Mouse (Mus musculus) spleen, postnatal 0 days (tissue): ENCODE measurements around the gene Psmd1. TPM values are rescaled to one million over a fixed set of nuclear protein-coding genes. Genes with fewer than 3 reads are reported as not detected.

Experiments used
- polyA plus RNA-seq: library from polyadenylated mRNA; unstranded; fragments of >200 nt; fragmentation: Nextera tagmentation; extraction: Ambion mirVana; gene quantifications from 2 replicates; pipeline ENCODE4 v1.2.1, GENCODE M21; 2015

Psmd1 gene
- polyA plus RNA-seq, result 88.7 and 93.5 TPM in 2 replicates

DNA sequence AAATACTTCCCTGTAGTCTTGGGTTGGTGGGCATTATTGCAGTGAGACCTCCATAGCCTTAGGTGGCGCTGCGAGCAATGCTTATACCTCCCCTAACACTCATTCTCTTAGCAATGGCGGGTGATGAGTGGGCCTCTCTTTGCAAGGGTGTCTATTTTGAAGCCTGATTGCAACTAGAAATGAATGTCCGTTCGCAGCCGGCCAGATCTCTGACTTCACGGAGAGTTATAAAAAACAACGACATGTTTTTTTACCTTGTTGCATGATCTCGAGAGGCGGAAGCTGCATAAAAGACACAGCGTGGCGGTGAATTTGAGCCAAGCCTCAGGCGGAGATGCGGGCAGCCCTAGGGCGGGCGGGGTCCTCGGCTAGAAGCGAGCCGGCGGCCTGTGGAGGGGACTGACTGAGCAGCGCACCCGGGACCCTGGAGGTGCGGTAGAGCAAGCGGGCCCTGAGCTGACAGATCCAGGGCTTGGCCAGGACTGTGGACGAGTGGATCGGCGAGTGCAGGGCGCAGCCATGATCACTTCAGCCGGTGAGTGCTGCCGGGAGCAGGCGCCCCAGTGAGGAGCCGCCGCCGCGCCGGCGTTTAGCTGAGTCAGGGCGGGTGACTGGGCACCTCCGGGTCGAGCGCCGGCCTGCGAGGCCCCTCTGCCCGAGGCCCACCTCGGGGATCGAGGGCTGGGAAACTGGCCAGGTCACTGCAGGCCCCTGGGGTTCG, at the start of gene Psmd1:
TSS of gene Psmd1 (plus strand) at position 117 of the 721 bp plus-strand sequence.

DNA sequence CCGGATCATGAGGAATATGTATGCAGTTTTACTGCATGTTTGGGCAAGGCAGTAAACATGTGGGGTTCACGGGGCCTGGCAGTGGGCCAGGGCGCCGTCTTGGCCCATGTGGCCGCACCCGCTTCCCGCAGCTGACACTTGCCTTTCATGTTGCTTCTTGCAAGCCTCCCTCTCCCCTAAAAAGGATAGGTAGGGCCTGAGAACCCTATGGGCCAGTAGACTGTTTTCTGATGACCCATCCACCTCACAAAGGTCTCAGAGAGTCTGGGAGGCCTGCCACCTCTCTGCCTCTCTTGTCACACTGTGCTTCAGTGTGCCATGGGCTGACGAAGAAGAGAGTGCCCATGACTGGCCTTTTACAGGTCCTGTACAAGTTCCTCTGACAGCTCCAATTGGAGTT, 47.7 kb upstream of the Psmd1 start, which contains the start of gene Spata3:
TSS of gene Spata3 (plus strand) at position 301 of the 400 bp plus-strand sequence.

DNA sequence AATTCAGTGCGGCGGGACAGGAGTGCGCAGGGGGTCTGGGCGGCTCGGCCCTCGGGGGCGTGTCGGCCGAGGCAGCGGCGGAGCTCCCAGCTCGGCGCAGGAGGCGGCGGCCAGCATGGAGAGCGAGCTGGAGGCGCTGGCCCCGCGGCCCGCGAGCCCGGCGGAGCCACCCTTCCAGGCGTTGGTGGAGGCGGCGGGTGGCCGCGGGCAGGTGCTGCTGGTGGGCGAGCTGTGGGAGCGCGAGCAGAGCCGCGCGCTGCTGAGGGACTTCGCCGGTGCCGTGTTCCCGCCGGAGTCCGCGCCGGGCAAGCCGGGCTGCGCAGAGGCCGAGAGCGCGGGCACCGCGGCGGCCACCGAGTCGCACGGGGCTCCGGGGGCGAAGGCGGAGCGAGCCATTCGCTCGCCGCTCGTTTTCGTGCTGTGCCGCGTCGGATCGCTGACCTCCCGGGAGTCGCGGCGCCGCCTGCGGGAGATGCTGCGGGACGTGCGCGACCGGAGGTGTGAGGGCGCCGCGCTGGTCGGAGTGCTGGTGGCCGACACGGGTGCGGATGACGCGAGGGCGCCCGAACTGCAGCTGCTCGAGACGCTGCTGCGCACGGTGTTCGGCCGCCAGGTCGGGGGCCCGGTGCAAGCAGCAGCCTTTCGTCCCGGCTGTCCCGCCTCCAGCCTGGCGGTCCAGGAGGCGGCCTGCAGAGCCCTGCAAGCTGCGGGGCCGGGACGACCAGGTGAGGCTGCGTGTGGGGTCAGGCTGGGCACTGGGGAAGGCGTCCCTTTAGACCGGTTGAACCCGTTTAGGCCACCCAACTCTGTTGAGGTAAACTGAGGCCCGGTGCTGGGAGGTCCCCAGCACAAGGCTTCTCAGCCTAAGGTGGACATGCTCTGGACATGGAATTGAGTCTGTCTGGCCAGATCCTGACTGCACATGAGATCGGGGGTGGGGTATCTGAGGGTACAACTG, 18.1 kb upstream of the Psmd1 start, which contains the start of gene 2810459M11Rik:
TSS of gene 2810459M11Rik (plus strand) at position 16 of the 958 bp plus-strand sequence.

DNA sequence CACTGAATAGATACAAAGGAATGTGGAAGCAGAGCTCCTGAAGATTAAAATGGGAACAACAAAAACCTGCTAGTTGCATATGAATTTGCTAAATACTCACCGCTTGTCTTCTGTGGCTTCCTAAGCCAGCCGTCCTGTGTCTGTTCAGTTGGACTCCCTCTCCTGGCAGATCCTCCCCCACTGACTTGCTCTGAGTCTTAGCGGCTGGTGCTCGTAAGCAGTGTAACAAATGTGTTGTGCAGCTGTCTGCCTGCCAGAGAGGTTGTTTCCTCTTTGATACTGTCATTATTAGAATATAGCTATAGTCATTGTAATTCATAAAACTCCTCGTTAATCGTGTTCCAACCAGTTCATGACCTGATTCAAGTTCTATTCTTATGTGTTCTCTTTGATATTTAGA, 47.6 kb downstream of the Psmd1 start, which contains the start of gene Htr2b:
TSS of gene Htr2b (minus strand) at position 192 of the 400 bp plus-strand sequence.

DNA sequence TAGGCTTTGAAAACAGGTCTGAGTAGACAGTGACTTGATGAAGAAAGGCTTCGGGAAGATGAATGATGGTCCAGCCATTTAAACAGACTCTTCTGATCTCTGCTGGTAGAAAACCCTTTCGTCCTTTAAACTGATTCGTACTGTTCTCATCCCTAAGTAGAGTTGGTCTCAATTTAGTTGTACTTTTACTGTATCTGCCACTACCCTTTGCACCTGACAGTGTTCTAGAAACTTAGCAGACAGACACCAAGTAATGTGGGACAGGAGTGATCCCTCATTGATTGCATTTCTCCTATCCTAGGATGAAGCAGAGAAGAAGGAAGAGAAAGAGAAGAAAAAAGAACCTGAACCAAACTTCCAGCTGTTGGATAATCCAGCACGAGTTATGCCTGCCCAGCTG, 69.2 kb downstream of the Psmd1 start, which contains the start of gene Gm21972:
TSS of gene Gm21972 (plus strand) at position 301 of the 400 bp plus-strand sequence.

DNA sequence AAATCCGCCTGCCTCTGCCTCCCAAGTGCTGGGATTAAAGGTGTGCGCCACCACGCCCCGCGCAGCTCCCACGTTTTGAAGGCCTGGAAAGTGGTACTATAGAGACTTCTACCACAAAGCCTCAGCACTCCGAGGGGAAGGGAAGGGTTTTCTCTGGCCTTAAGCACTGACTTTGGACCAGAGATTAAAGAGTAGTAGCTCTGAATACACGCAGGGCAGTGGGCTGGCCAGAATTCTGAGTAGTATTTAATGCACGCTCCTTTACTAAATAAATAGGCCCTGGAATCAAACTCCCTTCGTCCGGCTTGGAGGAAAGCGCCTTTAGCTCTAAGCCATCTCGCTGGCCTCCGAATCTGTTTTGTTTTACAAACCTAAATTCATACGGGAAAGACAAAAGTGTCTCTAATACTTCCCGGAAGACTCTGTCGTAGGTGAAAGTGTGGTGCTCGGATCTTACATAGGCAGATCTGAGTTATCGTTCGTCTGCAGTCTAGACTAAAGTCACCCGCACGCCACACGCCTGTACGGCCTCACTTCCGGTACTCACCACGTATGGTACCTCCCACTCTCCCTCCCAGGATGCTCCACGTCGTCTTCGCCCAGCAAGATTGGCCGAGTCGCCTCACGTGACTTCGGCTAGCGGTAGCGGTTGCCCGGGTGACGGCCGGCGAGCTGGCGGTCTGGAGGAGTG, 90.1 kb downstream of the Psmd1 start, which contains the start of gene Armc9:
TSS of gene Armc9 (plus strand) at position 648 of the 691 bp plus-strand sequence.

Other genes starting within 250 kb of the Psmd1 start
- gene Itm2c, start 170.1 kb upstream of the Psmd1 start, polyA plus RNA-seq, result 63.4 and 90.7 TPM in 2 replicates
- gene 4933407L21Rik, start 135.9 kb upstream of the Psmd1 start, polyA plus RNA-seq, result not detected in 2 replicates
- gene Gpr55, start 103.4 kb upstream of the Psmd1 start, polyA plus RNA-seq, result 0.07 and 0.08 TPM in 2 replicates
- gene Spata3, start 47.6 kb upstream of the Psmd1 start, polyA plus RNA-seq, result not detected in 2 replicates
- gene 2810459M11Rik, start 18.5 kb upstream of the Psmd1 start, polyA plus RNA-seq, result 0.07 TPM in 1 of 2 replicates, not detected in the other
- 0.27 and 0.30 TPM in 2 replicates for gene Htr2b, start 47.6 kb downstream of the Psmd1 start, polyA plus RNA-seq
- not detected in 2 replicates for gene Gm21972, start 69.2 kb downstream of the Psmd1 start, polyA plus RNA-seq
- gene Armc9, start 90.4 kb downstream of the Psmd1 start, polyA plus RNA-seq, result 14.0 and 16.5 TPM in 2 replicates
- 2.1 and 2.2 TPM in 2 replicates for gene B3gnt7, start 238.4 kb downstream of the Psmd1 start, polyA plus RNA-seq